Comparison of ENCODE assay signal across 8 mouse cellular contexts in genomic region chr10:108524306-108525029, GRCm38 (mm10).
DNase-seq lines count a peak whose midpoint lies in the region; ATAC-seq and TF ChIP-seq lines count a peak whose summit lies in the region.

No protein-coding gene starts in this region.

- peaks cover 6% of the 10 kb centered on the region for H3K4me1 ChIP-seq in forebrain, embryonic 15.5 days
- H3K4me1 ChIP-seq in midbrain, embryonic 16.5 days (ENCODE audit: control insufficient read depth, insufficient read depth, low read length): peaks cover 5% of the 10 kb centered on the region

- peak overlapping the region; percentile 74 for H3K27ac ChIP-seq in layer of hippocampus, adult 2 months
- H3K27ac ChIP-seq in forebrain, embryonic 15.5 days (replicated peaks): no peak overlapping the region
- H3K27ac ChIP-seq in midbrain, embryonic 16.5 days (ENCODE audit: low read length): 0 out of 2 replicates have a peak overlapping the region, but pooled peaks have one; percentile 11

- H3K4me3 ChIP-seq in layer of hippocampus, adult 2 months: no peak overlapping the region
- no peak overlapping the region for H3K4me3 ChIP-seq in forebrain, embryonic 15.5 days
- H3K4me3 ChIP-seq in midbrain, embryonic 16.5 days (ENCODE audit: low read depth, low read length): no peak overlapping the region

- H3K36me3 ChIP-seq in forebrain, embryonic 15.5 days: no peaks in the 10 kb centered on the region
- no peaks in the 10 kb centered on the region for H3K36me3 ChIP-seq in midbrain, embryonic 16.5 days (ENCODE audit: control insufficient read depth, insufficient read depth, low read length)

- H3K27me3 ChIP-seq in forebrain, embryonic 15.5 days: no peaks in the 10 kb centered on the region
- no peaks in the 10 kb centered on the region for H3K27me3 ChIP-seq in midbrain, embryonic 16.5 days (ENCODE audit: control insufficient read depth, insufficient read depth, low read depth, low read length)

- WGBS in forebrain, embryonic 15.5 days: 38% methylated on average over 6 of the region's 6 CpGs
- 41% methylated on average over 6 of the region's 6 CpGs for WGBS in midbrain, embryonic 16.5 days

- TF ChIP-seq CTCF in layer of hippocampus, adult 2 months (conservative IDR thresholded peaks at IDR 0.05): peak; percentile 70

- H3K9me3 ChIP-seq in forebrain, embryonic 15.5 days: no peaks in the 10 kb centered on the region
- H3K9me3 ChIP-seq in midbrain, embryonic 16.5 days (replicated peaks; ENCODE audit: control insufficient read depth, low read length, poor library complexity, severe bottlenecking): no peaks in the 10 kb centered on the region

- ATAC-seq in forebrain, embryonic 15.5 days (replicated peaks): peak; percentile 58; the same call in 1 of the 2 replicates
- peak; percentile 74 for ATAC-seq in midbrain, embryonic 16.5 days
- no peak for ATAC-seq in erythroid progenitor cell, adult 5-6 weeks (replicated peaks; ENCODE audit: low FRiP score, poor library complexity, severe bottlenecking)

- H3K4me2 ChIP-seq in forebrain, embryonic 15.5 days (replicated peaks): no peak overlapping the region
- no peak overlapping the region for H3K4me2 ChIP-seq in midbrain, embryonic 16.5 days (ENCODE audit: low read length)

- H3K9ac ChIP-seq in forebrain, embryonic 15.5 days (replicated peaks): no peak overlapping the region
- no peak overlapping the region for H3K9ac ChIP-seq in midbrain, embryonic 16.5 days (ENCODE audit: low read depth, low read length)

- DNase-seq in layer of hippocampus, adult 2 months (ENCODE audit: low spot score in 2 of 2): no peak
- no peak for DNase-seq in layer of hippocampus, postnatal 10 days (ENCODE audit: low spot score in 2 of 2)
- DNase-seq in brain, adult 2 months (ENCODE audit: low read depth, low spot score): peak; percentile 75
- no peak for DNase-seq in layer of hippocampus, adult 8-10 months (ENCODE audit: low spot score in 2 of 2)
- DNase-seq in c-Kit-positive CD71-positive TER-119-positive erythroid progenitor cells, embryonic 14.5 days (ENCODE audit: low spot score): no peak
